Mouse (Mus musculus) liver, adult 2 months (tissue): ENCODE data around the gene Nsd1.

Experiments
- CTCF ChIP-seq: fragments of 200-500 bp; IDR thresholded peaks from 2 replicates; pipeline ENCODE4 v1.5.1; 2011; ENCODE audit warnings: low read depth, low read length, control low read depth
- POLR2A ChIP-seq: fragments of 200-500 bp; IDR thresholded peaks from 2 replicates; pipeline ENCODE4 v1.6.1; 2011; ENCODE audit warnings: low read length, control low read depth; ENCODE audit not compliant: insufficient read depth; ENCODE audit errors: extremely low read depth

GRCm38 (mm10) chr13:55313051-55313450, 103.5 kb downstream of the Nsd1 start:
- TF ChIP-seq CTCF (no peak), POLR2A (no peak)
